Mouse (Mus musculus) olfactory bulb, adult 2 months (tissue): ENCODE data around the gene Nrg3. TPM values are rescaled to one million over a fixed set of nuclear protein-coding genes. Genes with fewer than 3 reads are reported as not detected.

Source experiments
- H3K27ac ChIP-seq: fragments of 200-500 bp; 2 replicates; pipeline ENCODE4 v1.5.1; 2012; ENCODE audit warnings: low read depth, low read length; ENCODE audit not compliant: insufficient read depth
- H3K4me1 ChIP-seq: fragments of 200-500 bp; 2 replicates; pipeline ENCODE4 v1.6.1; 2012; ENCODE audit warnings: low read length; ENCODE audit not compliant: control insufficient read depth, insufficient read depth
- H3K4me3 ChIP-seq: fragments of 200-500 bp; 2 replicates; pipeline ENCODE4 v1.5.1; 2012; ENCODE audit warnings: mild to moderate bottlenecking, low read depth, low read length, moderate library complexity; ENCODE audit not compliant: insufficient read depth
- CTCF ChIP-seq: fragments of 200-500 bp; IDR thresholded peaks from 2 replicates; pipeline ENCODE4 v1.5.1; 2012; ENCODE audit warnings: low read depth, mild to moderate bottlenecking, low read length, moderate library complexity; ENCODE audit not compliant: insufficient read depth
- POLR2A ChIP-seq: fragments of 200-500 bp; IDR thresholded peaks from 2 replicates; pipeline ENCODE4 v1.6.1; 2012; ENCODE audit warnings: mild to moderate bottlenecking, low read depth, low read length, moderate library complexity; ENCODE audit not compliant: insufficient read depth
- WGBS: fragments of 180-500 bp; shearing (Covaris S2); methylation state at CpG from one replicate; pipeline ENCODE4 v1.1.7; 2018; 5-methylcytosine and 5-hydroxymethylcytosine counted together
- polyA plus RNA-seq: library from polyadenylated mRNA; stranded (reverse); fragments of >200 nt; gene quantifications from 2 replicates; pipeline ENCODE4 v1.2.4, GENCODE M21; 2012; ENCODE audit warnings: low replicate concordance; ENCODE audit not compliant: missing spikeins, insufficient read depth, insufficient read length

Nrg3 gene
- polyA plus RNA-seq, 1 experiment, result not detected

- H3K4me1 ChIP-seq, result no peaks in the 10 kb centered on the region
- TF ChIP-seq CTCF (no peak), POLR2A (no peak)
- no peak overlapping the region for H3K4me3 ChIP-seq
- H3K27ac ChIP-seq, result no peak overlapping the region
- 64% methylated on average over 1 of the region's 1 CpGs for WGBS
Measured at GRCm38 (mm10) chr14:38774811-38775210, 698.1 kb downstream of the Nrg3 start.

DNA sequence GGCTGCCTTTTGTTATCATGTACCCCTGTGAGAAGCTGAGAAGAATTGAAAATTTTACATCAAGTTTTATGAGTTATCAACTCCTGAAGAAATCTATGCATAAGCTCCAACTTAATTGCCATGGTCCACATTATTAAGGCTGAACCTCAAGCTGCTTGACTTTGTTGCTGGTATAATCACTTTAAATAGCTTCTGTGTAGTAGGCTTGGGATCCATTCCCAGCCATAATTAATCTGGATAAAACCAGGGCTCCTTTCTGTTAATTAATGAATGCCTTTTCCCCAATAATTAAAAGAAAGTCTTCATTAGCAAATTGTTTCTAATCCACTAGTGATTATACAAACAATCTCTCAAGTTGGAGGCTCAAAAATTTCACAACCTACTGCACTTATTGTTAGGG, 742.4 kb downstream of the Nrg3 start:
- TF ChIP-seq CTCF (no peak), POLR2A (no peak)
- Histone ChIP-seq H3K4me1 (no peaks in the 10 kb centered on the region), H3K4me3 (no peak overlapping the region), H3K27ac (no peak overlapping the region)

- Histone ChIP-seq H3K4me1 (no peaks in the 10 kb centered on the region), H3K4me3 (no peak overlapping the region), H3K27ac (no peak overlapping the region)
- TF ChIP-seq POLR2A, result no peak
- TF ChIP-seq CTCF, result no peak
- 52% methylated on average over 4 of the region's 4 CpGs for WGBS
Measured at GRCm38 (mm10) chr14:38703894-38704293, 769.0 kb downstream of the Nrg3 start.

DNA sequence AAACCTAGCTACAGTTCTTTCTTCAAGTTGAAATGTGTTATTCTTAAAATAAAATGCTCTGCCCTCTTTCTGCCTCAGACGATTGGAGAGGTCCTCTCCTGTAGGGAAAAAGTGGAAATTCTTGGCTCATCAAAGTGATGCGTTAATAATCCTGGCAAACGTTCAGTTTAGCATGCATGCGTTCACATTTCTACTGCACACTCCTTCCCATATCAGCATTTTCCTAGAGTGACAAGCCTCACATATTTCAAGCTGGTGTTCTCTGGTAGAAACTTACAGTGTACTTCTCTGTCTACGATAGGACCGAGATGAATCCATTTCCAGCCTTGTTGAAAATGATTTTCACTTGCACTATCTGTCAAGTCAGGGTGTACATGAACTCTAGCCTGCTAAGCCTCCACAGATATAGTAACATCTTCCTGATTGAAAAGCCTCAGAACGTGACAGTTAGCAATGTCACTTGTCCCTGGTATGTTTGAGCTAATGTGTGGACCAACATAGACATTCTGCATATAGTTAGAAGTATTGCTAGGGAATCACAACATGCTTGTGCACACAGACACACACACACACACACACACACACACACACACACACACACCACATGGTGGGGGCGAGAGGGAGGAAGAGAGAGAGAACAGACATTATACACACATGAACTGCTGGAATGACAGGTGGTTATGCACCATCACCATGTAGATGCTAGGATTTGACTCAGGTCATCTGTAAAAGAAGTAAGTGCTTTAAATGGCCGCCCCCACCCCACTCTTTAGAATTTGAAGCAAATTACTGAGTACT, 770.1 kb downstream of the Nrg3 start:
- WGBS, result 68% methylated on average over 9 of the region's 9 CpGs
- TF ChIP-seq CTCF, result no peak
- no peak for TF ChIP-seq POLR2A
- Histone ChIP-seq H3K4me3 (no peak overlapping the region), H3K4me1 (no peaks in the 10 kb centered on the region), H3K27ac (no peak overlapping the region)

GRCm38 (mm10) chr14:38701413-38701812, 771.5 kb downstream of the Nrg3 start:
- no peak for TF ChIP-seq POLR2A
- TF ChIP-seq CTCF, result no peak
- WGBS, result 47% methylated on average over 1 of the region's 1 CpGs
- Histone ChIP-seq H3K27ac (no peak overlapping the region), H3K4me3 (no peak overlapping the region), H3K4me1 (no peaks in the 10 kb centered on the region)

DNA sequence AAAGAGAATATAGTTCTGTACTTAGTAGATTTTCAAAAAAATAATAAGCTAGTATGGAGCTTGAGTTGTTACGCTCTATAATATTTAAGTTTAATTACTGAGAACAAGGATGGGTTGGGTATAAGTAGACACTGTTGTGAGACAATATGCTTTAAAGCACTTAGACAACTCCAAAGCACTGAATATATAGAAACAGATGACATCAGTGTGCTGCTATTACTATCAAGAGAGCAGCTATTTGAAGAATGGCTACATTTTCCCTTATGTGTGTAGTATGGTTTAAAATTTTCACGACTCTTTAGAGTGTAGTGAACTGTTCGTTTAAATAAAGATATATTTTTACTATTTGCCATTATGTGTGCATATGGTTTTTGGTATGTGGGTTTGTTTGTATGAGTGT, 771.9 kb downstream of the Nrg3 start:
- Histone ChIP-seq H3K27ac (no peak overlapping the region), H3K4me3 (no peak overlapping the region), H3K4me1 (no peaks in the 10 kb centered on the region)
- no peak for TF ChIP-seq POLR2A
- no peak for TF ChIP-seq CTCF
- 94% methylated on average over 3 of the region's 3 CpGs for WGBS

GRCm38 (mm10) chr14:38659973-38660372, 812.9 kb downstream of the Nrg3 start:
- TF ChIP-seq POLR2A (no peak), CTCF (no peak)
- 63% methylated on average over 1 of the region's 1 CpGs for WGBS
- H3K4me3 ChIP-seq, result no peak overlapping the region
- H3K27ac ChIP-seq, result no peak overlapping the region
- no peaks in the 10 kb centered on the region for H3K4me1 ChIP-seq

DNA sequence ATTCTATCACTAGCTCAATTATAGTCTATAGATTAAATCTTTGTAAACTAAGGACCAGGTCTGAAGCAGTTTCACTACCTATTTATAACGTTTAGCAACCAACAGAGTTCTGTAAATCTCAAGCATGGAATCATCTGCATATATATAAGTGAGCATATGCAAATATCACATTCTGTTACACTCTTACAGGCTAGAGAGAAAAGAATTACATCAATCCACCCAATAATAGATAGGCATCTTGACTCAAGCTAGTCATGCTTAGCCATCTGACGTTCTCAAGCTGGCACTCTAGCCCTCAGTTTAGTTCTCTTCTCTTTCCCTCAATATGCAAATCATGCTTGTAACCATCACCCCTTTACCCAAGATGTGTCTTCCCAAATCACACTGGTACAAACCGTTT, 835.8 kb downstream of the Nrg3 start:
- Histone ChIP-seq H3K27ac (no peak overlapping the region), H3K4me3 (no peak overlapping the region), H3K4me1 (no peaks in the 10 kb centered on the region)
- TF ChIP-seq CTCF (no peak), POLR2A (no peak)
- 89% methylated on average over 3 of the region's 3 CpGs for WGBS

GRCm38 (mm10) chr14:38630114-38630513, 842.8 kb downstream of the Nrg3 start:
- 85% methylated on average over 3 of the region's 3 CpGs for WGBS
- Histone ChIP-seq H3K4me1 (no peaks in the 10 kb centered on the region), H3K27ac (no peak overlapping the region), H3K4me3 (no peak overlapping the region)
- no peak for TF ChIP-seq CTCF
- no peak for TF ChIP-seq POLR2A
